Mouse (Mus musculus) ES-E14 (cell line): ENCODE data around the gene Sec31b. TPM values are rescaled to one million over a fixed set of nuclear protein-coding genes. Genes with fewer than 3 reads are reported as not detected.

Experiments
- DNase-seq: peaks from one replicate; pipeline ENCODE4 v3.0.0-alpha.2; 2013; ENCODE audit warnings: low read depth, low spot score
- H3K27ac ChIP-seq: 2 replicates; pipeline ENCODE4 v1.5.1; 2012; ENCODE audit warnings: low read depth, mild to moderate bottlenecking, low read length, moderate library complexity, mixed read lengths; ENCODE audit not compliant: poor library complexity, insufficient read depth, severe bottlenecking
- H3K36me3 ChIP-seq: 2 replicates; pipeline ENCODE4 v1.6.1; 2012; ENCODE audit warnings: mild to moderate bottlenecking, low read length, moderate library complexity, mixed read lengths; ENCODE audit not compliant: control insufficient read depth, poor library complexity, insufficient read depth, severe bottlenecking
- H3K4me1 ChIP-seq, 2 experiments: fragments of 150-350 bp in 1 of 2; sonication (generic) in 1 of 2; 2 replicates each; pipeline ENCODE4 v1.6.1; 2012; ENCODE audit warnings: low read length in 2 of 2, mild to moderate bottlenecking in 1 of 2, mixed read lengths in 1 of 2; ENCODE audit not compliant: control insufficient read depth in 2 of 2, insufficient read depth in 2 of 2, poor library complexity in 1 of 2
- H3K4me3 ChIP-seq, 2 experiments: fragments of 150-350 bp in 1 of 2; sonication (generic) in 1 of 2; 2 replicates each; pipeline ENCODE4 v1.5.1; 2012; ENCODE audit warnings: low read length in 2 of 2, low read depth in 1 of 2, mild to moderate bottlenecking in 1 of 2, mixed read lengths in 1 of 2; ENCODE audit not compliant: insufficient read depth in 1 of 2, poor library complexity in 1 of 2, severe bottlenecking in 1 of 2
- H3K9ac ChIP-seq: 2 replicates; pipeline ENCODE4 v1.6.1; 2012; ENCODE audit warnings: low read depth, mild to moderate bottlenecking, low read length, mixed read lengths; ENCODE audit not compliant: poor library complexity, insufficient read depth, severe bottlenecking
- H3K9me3 ChIP-seq: fragments of 150-350 bp; sonication (generic); 2 replicates; pipeline ENCODE4 v1.6.1; 2012; ENCODE audit warnings: low read depth, mild to moderate bottlenecking, low read length; ENCODE audit not compliant: control insufficient read depth, insufficient read depth
- CHD2 ChIP-seq: IDR thresholded peaks from 2 replicates; pipeline ENCODE4 v1.6.1; 2014; ENCODE audit warnings: mild to moderate bottlenecking, low read depth, low read length, inconsistent platforms
- HCFC1 ChIP-seq: IDR thresholded peaks from 2 replicates; pipeline ENCODE4 v1.6.1; 2012; ENCODE audit warnings: low read length, inconsistent platforms, borderline replicate concordance; ENCODE audit not compliant: insufficient read depth
- MAFK ChIP-seq: IDR thresholded peaks from 2 replicates; pipeline ENCODE4 v1.6.1; 2014; ENCODE audit warnings: mild to moderate bottlenecking, low read depth, low read length, inconsistent platforms; ENCODE audit not compliant: insufficient read depth
- ZC3H11A ChIP-seq: IDR thresholded peaks from 2 replicates; pipeline ENCODE4 v1.6.1; 2012; ENCODE audit warnings: low read depth, mild to moderate bottlenecking, inconsistent platforms, low read length, borderline replicate concordance
- ZNF384 ChIP-seq: IDR thresholded peaks from 2 replicates; pipeline ENCODE4 v1.6.1; 2012; ENCODE audit warnings: low read depth, low read length, inconsistent platforms
- in situ Hi-C, 2 experiments: fragments of 600-800 bp; cut with MboI; formaldehyde crosslinking; loops; one replicate each; pipeline ENCODE4 v1.15.1; 2025; ENCODE audit warnings: low sequenced_read_pairs in 2 of 2, inconsistent platforms in 1 of 2; ENCODE audit not compliant: unreplicated experiment in 2 of 2
- total RNA-seq: library from RNA; depleted of rRNA; stranded (reverse); fragments of 300-350 nt; gene quantifications from 2 replicates; pipeline ENCODE4 v1.2.3, GENCODE M21; 2012; rRNA removed

Gene Sec31b
- total RNA-seq, 1 experiment: 0.54 TPM

GRCm38 (mm10) chr19:44493128-44493527 is 52.5 kb downstream of the Sec31b start, which contains the start of gene Wnt8b:
TSS of gene Wnt8b (plus strand) at chr19:44493472.
- in situ Hi-C loops: no loop called here
- no peaks in the 10 kb centered on the region for H3K9me3 ChIP-seq
- no peak within 1 kb of the TSS for H3K9ac ChIP-seq
- DNase-seq: no peak
- no peak within 1 kb of the TSS for H3K4me3 ChIP-seq
- H3K27ac ChIP-seq: no peak within 1 kb of the TSS
- no peak for TF ChIP-seq MAFK
- no peak for TF ChIP-seq ZC3H11A
- no peak for TF ChIP-seq ZNF384
- no peak for TF ChIP-seq HCFC1
- no peak for TF ChIP-seq CHD2
- no peaks in the 10 kb centered on the region for H3K36me3 ChIP-seq
- no peaks in the 10 kb centered on the region for H3K4me1 ChIP-seq

- peak; percentile 77 for DNase-seq
- H3K27ac ChIP-seq: no peak overlapping the region
- in situ Hi-C loops: no loop called here
- H3K36me3 ChIP-seq: no peaks in the 10 kb centered on the region
- no peak overlapping the region for H3K9ac ChIP-seq
- H3K4me3 ChIP-seq: no peak overlapping the region; a peak in 1 of 4 replicates
- no peaks in the 10 kb centered on the region for H3K4me1 ChIP-seq
- TF ChIP-seq HCFC1 (no peak), MAFK (no peak)
- H3K9me3 ChIP-seq: no peaks in the 10 kb centered on the region
Measured at GRCm38 (mm10) chr19:44487266-44487665, 58.4 kb downstream of the Sec31b start.

GRCm38 (mm10) chr19:44476541-44476940 is 69.1 kb downstream of the Sec31b start:
- no peak overlapping the region for H3K27ac ChIP-seq
- no peak overlapping the region for H3K4me3 ChIP-seq
- in situ Hi-C loops: no loop called here
- DNase-seq: peak; percentile 30
- no peak overlapping the region for H3K9ac ChIP-seq
- peaks cover 0 to 2% of the 10 kb centered on the region in 2 experiments; a peak in 1 of 4 replicates for H3K4me1 ChIP-seq
- no peaks in the 10 kb centered on the region for H3K36me3 ChIP-seq
- TF ChIP-seq ZC3H11A (no peak), ZNF384 (no peak), MAFK (no peak), CHD2 (no peak), HCFC1 (no peak)
- no peaks in the 10 kb centered on the region for H3K9me3 ChIP-seq

GRCm38 (mm10) chr19:44475268-44475667 is 70.4 kb downstream of the Sec31b start:
- H3K4me1 ChIP-seq: peaks cover 0 to 2% of the 10 kb centered on the region in 2 experiments; a peak in 1 of 4 replicates
- TF ChIP-seq ZNF384: no peak
- no peak for TF ChIP-seq MAFK
- no peak for TF ChIP-seq ZC3H11A
- no peak for TF ChIP-seq HCFC1
- no peak for TF ChIP-seq CHD2
- H3K9me3 ChIP-seq: no peaks in the 10 kb centered on the region
- no peak overlapping the region for H3K4me3 ChIP-seq
- no peaks in the 10 kb centered on the region for H3K36me3 ChIP-seq
- in situ Hi-C loops: no loop called here
- no peak overlapping the region for H3K9ac ChIP-seq
- no peak for DNase-seq
- H3K27ac ChIP-seq: no peak overlapping the region

- in situ Hi-C loops: no loop called here
- peak; percentile 91 for DNase-seq
- TF ChIP-seq ZNF384 (no peak), ZC3H11A (peak; percentile 70; the same call in 1 of the 2 replicates), MAFK (no peak), CHD2 (no peak), HCFC1 (0 out of 2 replicates have a peak, but pooled peaks have one; percentile 26)
- H3K4me3 ChIP-seq: no peak overlapping the region
- H3K4me1 ChIP-seq: peaks cover 0 to 2% of the 10 kb centered on the region in 2 experiments; a peak in 1 of 4 replicates
- H3K9me3 ChIP-seq: no peaks in the 10 kb centered on the region
- H3K9ac ChIP-seq: no peak overlapping the region
- H3K27ac ChIP-seq: no peak overlapping the region
- H3K36me3 ChIP-seq: no peaks in the 10 kb centered on the region
Measured at GRCm38 (mm10) chr19:44474158-44474557, 71.5 kb downstream of the Sec31b start.

Other genes starting within 250 kb of the Sec31b start
- gene Scd4, start 212.8 kb downstream of the Sec31b start, total RNA-seq: 0.13 TPM in 1 of 2 replicates, not detected in the other
- 37.2 and 45.8 TPM in 2 replicates for gene Scd1, start 138.0 kb downstream of the Sec31b start, total RNA-seq
- 0.27 and 0.69 TPM in 2 replicates for gene Wnt8b, start 52.4 kb downstream of the Sec31b start, total RNA-seq
- gene Gm20538, start 7.0 kb upstream of the Sec31b start, total RNA-seq: not detected in 2 replicates
- 431 and 552 TPM in 2 replicates for gene Ndufb8, start 9.6 kb upstream of the Sec31b start, total RNA-seq
- gene Hif1an, start 17.0 kb upstream of the Sec31b start, total RNA-seq: 18.2 and 18.6 TPM in 2 replicates
- gene Pax2, start 210.2 kb upstream of the Sec31b start, total RNA-seq: 0.11 TPM in 1 of 2 replicates, not detected in the other